Mouse (Mus musculus): Measurements from ENCODE around the gene Cwc27.

Gene Cwc27

DNA sequence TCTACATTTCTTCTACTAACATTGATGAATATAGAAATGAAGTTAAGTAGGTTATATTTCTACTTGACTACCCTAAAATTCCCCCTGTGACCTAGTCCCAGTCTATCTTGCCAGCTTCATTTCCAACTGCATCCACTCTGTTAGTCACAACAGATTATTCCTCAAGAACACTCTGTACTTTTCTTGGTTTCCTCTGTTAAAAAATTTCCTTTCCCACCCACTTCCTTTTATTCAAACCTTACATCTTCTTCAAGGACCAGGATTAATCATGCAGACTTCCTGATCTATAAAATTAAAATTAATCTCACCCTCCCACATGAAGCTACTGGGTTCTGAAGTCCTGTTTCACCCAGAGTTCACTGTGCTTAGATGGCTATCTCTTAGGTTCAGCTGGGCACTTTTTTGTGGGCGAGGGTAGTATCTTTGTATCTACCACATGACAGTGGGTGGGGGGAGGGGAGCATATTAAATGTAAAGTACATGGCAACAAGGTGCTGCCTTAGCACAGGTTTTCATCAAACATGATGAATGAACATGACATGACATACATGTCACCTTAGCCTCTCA lies 37.8 kb downstream of the Cwc27 start:
- ATAC-seq (ENCODE audit: low TSS enrichment): no peak

DNA sequence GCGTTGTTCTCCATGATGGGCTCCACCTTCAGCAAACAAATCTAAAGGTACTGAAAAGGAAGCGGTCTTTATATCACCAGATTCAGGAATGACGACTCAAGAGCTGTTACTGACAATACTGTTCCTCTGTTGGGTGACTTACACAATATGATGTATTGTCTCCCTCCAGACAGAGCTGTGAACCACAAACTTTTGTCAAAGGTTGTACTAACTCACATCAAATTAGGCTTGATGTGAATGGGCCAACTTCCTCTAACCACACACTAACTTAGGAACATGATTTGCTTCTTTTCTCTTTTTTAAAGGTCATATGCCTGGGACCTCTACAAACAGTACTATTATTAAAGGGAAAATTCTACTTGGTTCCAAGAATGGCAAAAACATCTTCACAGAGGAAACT lies 53.7 kb downstream of the Cwc27 start:
- ATAC-seq (ENCODE audit: low TSS enrichment): no peak

DNA sequence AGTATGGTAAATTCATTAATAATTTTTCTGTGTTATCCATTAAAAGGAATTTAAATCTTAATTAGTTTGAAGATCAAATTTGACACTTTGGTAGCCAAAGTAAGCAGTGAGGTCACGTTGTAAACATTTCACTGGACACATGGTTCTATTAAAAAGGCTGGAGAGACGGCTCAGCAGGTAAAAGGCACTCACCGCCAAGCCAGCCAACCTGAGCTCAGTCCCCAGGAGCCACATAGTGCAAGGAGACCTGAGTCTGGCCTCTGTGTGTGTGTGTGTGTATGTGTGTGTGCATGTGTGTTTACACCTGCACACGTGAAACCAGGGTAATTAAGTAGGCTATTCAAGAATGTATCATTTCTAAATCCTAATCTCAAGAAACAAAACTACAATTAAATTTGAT lies 54.5 kb downstream of the Cwc27 start:
- no peak for ATAC-seq (ENCODE audit: low TSS enrichment)

DNA sequence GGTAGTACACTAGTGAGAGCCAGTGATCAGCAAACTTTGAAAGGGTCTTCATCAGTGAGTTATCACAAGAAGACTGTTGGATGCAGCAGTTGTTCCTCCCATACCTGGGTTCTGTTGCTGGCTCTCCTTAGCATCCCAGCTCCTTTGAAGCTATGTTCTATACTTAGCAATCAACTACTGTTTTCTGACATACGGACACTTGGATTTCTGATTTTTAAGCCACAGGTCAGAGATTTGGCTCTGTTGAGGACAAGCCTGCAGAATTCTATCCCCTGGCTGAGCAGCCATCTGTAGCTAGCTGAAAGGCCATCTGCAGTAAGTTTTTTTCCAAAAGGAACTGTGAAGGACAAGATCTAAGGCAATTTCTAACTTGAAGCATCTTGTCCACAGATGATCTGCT lies 57.6 kb downstream of the Cwc27 start:
- ATAC-seq (ENCODE audit: low TSS enrichment): no peak

DNA sequence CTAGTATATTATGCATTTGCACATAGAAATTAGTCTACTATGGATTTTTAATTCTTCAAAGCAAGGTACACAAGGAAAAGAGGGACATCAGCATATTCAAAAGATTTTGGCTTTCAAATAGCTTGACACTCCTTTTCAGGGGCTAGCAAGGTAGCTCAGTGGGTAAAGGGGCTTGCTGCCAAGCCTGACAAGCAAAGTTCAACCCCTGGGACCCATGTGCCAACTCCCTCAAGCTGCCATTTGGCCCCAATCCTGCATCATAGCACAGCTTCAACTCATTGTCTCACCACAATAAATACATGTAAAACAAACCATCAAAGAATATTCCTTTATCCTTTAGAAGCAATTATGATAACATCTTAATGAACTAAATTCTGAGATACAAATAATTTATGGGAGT lies 69.9 kb downstream of the Cwc27 start:
- no peak for ATAC-seq (ENCODE audit: low TSS enrichment)

DNA sequence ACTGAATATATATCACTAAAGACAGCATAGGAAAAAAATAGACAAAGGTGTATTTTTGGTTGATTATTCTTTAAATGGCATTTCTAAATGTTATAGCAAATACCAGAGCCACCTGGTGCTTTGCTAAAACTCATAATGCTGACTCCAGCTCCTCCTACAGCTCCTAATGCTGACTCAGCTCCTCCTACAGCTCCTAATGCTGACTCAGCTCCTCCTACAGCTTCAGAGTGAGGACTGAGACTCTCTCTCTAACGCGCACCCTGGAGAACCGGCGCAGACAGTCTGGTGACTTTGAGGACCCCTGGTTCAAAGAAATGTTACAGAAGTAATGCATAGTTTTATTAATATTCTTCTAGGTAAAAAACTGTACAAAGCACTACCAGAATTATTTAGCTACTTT lies 74.1 kb downstream of the Cwc27 start:
- ATAC-seq (ENCODE audit: low TSS enrichment): peak; percentile 98

DNA sequence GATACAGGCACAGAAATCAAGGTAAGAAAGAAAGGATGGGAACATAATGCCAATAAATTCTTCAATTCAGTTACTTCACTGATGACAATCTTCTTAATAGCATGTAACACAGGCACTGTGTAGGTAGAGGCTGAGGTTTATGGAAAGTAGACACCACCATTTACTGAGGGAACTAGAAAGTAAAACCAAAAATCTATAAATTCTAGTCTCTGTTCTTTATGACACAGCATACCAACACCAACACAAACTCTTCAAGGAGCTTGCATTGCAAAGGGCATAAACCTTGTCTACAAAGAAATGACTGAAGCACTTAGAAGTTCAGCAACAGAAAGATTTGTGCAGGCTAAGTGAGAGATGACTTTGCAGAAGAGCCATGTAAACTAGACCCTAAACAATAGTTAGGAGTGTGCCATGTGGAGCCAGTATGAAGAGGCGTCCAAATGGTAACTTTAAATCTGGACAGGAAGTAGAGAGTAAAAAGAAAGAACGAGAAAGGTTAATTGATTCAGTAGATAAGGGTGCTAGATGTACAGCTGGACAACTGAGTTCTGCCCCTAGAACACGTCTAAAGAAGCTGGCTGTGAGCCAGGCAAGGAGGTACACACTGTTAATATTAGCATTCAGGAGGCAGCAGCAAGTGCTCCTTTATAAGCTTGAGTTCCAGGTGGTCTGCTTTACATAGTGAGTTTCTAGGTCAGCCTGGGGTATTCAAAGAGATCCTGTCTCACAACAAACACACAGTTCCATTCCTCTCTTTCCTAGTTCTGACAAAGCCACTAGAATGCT lies 87.5 kb downstream of the Cwc27 start:
- no peak for ATAC-seq (ENCODE audit: low TSS enrichment)

DNA sequence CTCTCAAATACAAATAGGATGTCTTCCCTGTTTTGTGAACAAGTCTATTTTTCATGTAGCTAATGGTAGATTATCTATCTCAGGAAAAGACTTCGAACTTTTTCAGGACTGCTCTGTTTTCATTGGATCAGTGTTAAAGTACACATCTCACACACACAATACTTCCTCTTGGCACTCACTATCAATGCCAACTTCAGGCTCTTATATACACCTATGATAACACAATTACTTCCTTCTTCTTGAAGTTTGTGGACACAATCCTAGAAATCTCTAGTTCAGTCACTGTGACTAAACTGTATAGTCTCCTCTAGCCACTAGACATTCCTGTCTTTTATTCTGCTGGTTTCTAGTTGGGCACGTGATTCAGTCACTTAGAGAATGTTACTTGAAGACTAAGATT lies 89.3 kb downstream of the Cwc27 start:
- ATAC-seq (ENCODE audit: low TSS enrichment): no peak

DNA sequence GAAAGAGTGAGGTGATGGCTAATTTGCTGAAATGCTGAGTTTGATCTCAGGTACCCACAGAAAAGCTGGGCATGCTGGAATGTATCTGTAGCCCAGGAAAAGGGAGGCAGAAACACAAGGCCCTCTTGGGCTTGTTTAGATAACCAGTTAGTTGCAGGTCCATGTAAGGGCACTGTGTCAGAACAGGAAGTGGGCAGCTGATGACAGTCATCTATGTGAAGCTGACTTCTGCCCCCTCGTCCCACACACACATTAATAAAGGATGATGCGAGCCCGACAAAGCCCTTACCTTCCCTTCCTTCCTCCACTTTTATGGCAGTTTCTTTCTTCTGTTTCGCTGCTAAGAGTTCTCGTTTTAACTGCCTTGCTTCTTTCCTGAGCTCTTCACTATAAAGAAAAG lies 96.8 kb downstream of the Cwc27 start:
- ATAC-seq (ENCODE audit: low TSS enrichment): no peak

DNA sequence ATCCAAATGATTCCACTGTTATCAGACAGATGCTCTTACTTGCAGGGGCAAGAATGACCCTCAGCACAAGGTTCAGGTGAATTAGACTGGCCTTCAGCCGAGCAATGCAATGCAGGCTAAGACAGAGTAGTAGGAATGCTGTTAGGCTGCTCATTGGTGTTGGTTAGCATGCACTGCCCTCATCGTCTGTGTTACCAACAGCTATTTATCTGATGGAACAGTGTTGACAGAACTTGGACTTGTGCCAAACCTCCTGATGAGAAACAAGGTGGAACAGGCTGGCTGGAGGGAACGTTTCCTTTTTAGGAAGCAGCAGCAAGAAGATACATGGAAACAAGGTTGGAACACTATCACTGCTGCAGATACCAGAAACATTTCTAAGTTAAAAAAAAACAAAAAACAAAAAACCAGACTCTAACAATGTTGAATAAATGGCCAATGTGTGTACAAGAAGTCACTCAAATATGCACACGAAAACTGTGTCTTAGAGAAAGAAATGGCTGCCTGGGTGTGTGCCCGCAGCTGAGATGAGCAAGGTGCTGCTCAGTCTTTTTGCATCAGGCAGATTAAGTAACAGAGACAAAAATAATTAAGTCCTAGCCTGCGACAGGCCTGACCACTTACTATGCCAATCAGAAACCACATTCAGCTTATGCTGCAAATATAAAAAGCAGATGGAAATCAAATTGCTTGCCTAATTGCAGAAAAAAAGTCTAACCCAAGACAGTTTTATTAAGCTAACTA lies 122.2 kb downstream of the Cwc27 start:
- peak; percentile 74 for ATAC-seq (ENCODE audit: low TSS enrichment)

DNA sequence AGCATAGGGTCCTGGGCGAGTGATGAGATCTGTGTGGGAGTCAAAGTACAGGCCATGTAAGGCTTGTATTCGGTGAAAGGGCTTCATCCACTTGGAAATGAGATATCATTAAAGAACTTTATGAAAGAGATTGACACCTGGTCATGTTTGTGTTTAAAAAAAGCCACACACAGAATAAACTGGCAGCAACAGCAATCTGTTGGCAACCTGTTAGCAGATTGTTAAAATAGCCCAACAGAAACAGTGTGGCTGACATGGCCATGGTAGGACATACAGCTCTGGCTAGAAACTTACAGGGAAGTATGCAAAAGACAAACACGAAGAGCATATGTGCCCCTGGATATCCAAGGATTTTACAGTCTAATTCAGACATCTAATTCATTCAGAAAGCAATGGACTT lies 124.2 kb downstream of the Cwc27 start:
- ATAC-seq (ENCODE audit: low TSS enrichment): no peak

DNA sequence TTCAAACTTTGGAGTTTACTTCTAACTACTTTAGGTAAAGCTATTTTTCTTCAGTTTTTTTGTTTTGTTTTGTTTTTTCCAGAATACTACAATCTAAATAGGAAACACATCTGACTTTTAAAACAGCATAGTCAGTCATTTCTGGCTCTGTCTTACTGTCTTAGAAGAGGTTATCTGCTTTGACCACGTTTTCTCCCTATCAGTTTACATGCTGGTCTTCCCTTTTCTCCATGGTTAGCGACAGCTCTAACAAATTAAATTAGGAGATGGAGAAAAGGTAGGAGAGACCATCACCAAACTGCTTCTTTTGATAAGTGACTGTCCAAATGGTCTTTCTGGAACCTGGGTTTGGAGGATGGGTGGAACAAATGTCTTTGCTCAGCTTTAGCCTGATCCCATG lies 131.4 kb downstream of the Cwc27 start:
- no peak for ATAC-seq (ENCODE audit: low TSS enrichment)

DNA sequence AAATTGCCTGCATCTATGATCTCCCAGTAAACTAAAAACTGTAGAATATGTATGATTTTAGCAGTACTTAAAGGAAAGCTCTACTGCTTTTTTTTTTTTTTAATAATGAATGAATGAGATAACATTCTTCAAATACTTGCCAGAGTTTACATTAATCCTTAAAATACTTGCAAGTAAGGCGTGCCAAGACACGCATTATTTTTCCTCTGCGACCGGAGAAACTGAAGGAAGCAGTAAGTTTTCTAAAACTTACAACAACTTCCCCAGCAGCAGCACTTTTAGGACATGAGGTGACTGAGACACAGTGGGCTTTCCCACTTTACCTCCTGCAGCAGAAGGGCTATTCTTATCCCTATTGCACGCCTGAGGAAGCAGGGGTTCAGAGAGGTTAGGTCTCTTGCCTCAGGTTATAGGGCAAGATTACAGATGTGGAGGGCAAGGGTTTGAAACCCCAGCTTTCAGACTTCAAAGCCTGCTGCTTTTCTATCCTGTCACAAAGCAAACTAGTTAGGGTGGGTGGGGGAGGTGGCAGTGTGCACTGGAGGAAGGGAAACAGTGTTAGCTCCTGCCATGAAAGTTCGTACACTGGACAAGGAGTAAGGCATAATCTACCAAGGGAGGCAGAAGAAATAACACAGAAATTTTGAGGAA lies 132.5 kb downstream of the Cwc27 start:
- no peak for ATAC-seq (ENCODE audit: low TSS enrichment)

DNA sequence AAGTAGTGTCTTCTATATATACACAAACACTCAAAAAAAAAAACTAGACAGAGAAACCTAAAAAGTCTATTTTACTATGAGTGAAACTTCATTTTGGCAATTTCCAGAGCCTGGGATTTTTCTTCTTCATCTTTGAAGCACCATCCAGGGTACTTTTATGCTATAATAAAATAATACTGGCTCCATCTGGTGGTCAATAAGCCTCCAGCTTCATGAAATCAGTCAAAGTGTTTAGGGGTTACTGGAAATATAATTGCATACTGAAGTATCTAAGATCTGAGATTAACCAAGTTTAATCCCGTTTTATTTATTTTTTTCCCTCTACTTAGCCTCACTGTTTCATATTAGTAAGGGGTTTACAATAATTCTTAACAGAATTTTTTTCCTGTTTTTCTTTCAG lies 135.7 kb downstream of the Cwc27 start:
- peak; percentile 82 for ATAC-seq (ENCODE audit: low TSS enrichment)

DNA sequence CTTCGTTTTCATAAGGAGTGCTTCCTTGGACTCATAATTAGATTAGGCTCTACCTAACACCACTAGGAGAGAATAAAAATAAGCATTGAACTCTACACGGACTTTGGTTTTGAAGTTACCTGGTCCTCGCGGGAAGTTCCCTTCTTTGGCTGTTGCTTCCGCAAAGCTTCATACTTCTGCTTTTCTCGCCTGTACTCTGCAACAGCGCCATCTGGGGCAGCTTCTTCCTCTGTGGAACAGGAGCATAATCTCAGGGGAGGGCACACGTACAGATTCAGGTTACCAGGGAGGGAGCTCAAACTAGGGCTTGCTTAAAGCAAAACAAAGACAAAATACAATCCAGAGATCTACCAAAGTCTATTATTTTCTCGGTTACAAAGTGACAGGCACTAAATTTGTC lies 155.8 kb downstream of the Cwc27 start:
- no peak for ATAC-seq (ENCODE audit: low TSS enrichment)

DNA sequence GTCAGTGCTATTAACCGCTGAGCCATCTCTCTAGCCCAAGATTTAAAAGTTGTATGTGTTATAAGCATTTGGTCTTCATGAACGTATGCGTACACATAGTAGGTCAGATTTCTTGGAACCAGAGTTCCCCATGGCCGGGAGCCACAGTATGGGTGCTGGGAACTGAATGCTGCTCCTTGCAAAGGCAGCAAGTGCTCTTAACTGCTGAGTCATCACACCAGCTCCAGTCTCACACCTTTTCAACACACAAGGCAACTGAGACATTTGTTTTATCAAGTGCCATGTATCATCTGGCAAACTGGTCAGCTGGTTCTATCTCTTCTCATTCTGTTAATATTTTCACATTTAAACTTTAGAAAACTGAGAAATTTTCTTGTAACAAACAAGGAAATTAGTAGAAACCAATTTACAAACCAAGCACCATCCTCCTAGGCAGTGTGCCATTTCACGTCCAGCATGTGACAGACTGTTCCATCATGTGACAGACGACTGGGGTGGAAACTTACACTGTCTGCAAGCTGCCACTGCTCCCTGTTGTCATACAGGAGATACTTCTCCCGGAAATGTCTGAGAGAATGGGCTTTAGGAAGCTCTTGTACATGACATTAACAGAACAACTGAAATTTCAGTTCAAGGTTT lies 156.8 kb downstream of the Cwc27 start:
- ATAC-seq (ENCODE audit: low TSS enrichment): no peak

DNA sequence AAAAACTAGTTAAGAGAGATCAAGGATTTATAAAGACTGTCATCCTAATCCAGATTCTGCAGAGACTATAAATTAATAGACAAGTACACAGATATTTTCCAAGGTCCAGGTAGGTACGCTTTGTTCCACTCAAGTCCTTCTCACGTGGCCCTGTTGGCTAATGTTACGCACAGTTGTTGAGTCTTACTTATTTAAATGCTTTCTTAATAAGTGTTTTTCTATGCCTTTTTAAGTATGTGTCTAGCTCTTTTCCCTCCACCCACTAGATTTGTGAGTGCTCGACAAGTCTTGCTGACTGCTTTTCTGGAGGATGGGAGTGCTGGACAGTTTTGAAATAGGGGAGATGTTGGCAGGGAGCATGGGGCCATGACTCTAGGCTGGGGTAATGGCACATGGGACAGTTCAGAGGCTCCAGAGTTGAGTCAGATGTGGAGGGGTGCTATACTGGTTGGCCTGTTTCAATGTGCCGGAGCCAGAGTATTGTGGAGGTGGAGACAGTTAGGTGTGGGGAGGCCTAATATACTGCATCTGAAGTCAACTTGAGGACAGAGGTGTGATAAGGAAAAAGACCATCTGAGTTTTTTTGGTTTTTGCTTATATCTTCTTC lies 160.2 kb downstream of the Cwc27 start:
- no peak for ATAC-seq (ENCODE audit: low TSS enrichment)

DNA sequence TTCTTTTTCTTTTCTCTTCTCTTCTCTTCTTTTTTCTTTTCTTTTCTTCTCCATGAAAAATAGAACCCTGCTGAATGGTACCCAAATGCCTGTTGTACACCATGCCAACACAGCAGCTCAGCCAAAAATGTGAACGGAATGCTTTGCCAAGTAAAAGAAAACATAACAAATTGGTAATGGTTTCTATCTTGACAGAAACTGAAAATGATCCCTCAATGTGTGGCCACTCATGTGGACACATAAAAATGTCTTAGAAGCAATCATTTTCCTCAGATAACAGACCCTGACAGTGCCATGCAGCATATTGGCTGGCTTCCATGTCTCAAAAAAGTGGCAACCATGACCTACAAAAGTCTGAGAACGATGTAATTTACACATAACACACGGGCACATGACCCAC lies 161.8 kb downstream of the Cwc27 start:
- no peak for ATAC-seq (ENCODE audit: low TSS enrichment)

DNA sequence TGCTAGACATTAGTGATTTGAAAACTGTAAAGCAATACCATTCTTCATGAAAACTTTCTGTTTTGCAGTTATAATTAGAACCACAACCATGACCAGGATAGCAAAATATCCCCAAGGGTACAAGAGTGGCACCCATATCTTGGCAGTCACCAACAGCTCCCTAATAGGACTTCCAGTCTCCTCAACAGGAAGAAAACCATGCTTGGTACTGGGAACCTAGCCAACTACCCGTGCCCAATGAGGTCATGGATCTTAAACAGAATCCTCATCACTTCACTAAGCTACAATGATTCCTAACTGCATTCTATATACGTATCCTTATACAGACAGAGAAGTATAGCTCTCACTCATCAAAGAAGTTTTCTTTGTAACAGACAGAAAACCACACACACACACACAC lies 165.2 kb downstream of the Cwc27 start:
- ATAC-seq (ENCODE audit: low TSS enrichment): no peak

DNA sequence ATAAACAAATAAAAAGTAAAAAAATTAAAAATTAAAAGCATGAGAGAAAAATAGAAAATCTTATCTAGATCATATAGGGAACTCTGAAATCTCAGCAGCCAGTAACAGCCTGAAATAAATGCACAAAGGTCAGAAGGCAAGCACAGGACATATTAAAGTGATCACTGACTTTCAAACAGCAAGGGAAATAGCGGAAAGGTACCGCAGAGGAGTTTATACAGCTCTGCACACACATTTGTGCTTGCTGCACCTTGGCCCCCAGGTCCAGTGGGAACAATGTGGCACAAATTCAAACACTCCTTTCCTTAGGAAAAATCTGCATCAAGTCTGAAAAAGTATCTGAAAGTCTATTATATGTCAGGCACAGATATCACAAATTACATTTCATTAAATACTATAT lies 166.3 kb downstream of the Cwc27 start:
- no peak for ATAC-seq (ENCODE audit: low TSS enrichment)

DNA sequence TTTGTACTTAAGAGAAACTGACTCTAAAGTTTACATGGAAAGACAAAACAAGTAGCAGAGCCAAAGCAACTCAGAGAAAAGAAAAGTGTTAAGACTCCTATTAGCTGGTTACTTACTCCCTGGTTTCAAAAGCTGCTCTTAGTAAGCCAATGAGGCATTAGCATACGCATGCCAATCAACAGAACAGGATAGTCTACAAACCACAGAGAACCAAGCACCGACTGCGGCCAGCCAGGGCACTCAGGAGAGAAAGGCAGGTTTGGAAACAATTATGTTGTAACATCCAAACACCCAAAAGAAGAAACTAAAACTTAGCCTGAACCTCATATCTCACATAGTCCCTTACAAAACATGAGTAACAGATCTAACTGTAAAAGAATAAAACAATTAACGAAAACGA lies 166.8 kb downstream of the Cwc27 start:
- no peak for ATAC-seq (ENCODE audit: low TSS enrichment)
